Mouse (Mus musculus): ENCODE results near the gene Oasl1. TPM values are rescaled to one million over a fixed set of nuclear protein-coding genes. Genes with fewer than 3 reads are reported as not detected.

The Oasl1 gene
- total RNA-seq, 4 experiments from 2014 or later, result 1.7 to 2.4 (median 2.0) TPM

GRCm38 (mm10) chr5:114969609-114970215, 46.7 kb downstream of the Oasl1 start:
- no peak for DNase-seq

DNA sequence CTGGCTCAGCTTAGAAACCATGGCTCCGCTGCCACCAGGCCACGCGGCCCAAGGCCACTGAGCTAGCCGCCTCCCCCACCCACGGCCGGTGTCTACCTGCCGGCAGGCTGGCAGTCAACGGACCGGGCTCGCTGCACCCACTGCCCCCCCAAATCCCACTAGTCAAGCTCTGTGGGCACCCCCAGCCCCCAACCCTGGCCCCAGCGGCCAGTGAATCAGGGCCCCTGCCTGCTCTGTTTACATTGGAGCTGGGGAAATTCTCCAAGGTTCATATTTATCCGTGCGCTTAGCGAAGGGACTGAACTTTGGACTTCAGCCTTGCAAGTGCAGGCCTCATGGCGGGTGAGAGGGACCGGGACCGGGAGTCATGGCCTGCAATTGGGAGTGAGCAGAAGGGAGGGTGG, 47.8 kb downstream of the Oasl1 start, which contains the start of gene Hnf1a:
Gene Hnf1a (minus strand): TSS at position 271 of the 404 bp plus-strand sequence.
- no peak for DNase-seq

GRCm38 (mm10) chr5:114972201-114972600, 49.2 kb downstream of the Oasl1 start:
- no peak for DNase-seq

- DNase-seq, result no peak
These were observed 50.1 kb downstream of the Oasl1 start for GRCm38 (mm10) chr5:114973131-114973530.

- DNase-seq, result no peak
These were observed 53.9 kb downstream of the Oasl1 start for GRCm38 (mm10) chr5:114976935-114977334.

GRCm38 (mm10) chr5:114978473-114978872, 55.4 kb downstream of the Oasl1 start:
- no peak for DNase-seq

DNA sequence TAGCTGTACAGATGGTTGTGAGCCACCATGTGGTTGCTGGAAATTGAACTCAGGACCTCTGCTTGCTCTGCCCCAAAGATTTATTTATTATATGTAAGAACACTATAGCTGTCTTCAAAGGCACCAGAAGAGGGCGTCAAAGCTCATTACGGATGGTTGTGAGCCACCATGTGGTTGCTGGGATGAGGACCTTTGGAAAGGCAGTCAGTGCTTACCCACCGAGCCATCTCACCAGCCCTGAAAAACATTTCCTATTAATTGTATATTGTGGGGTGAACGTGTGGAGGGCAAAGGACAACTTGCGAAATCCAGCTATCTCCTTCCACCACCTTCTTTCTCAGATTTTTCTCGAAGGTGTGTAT, 55.8 kb downstream of the Oasl1 start:
- no peak for DNase-seq

DNA sequence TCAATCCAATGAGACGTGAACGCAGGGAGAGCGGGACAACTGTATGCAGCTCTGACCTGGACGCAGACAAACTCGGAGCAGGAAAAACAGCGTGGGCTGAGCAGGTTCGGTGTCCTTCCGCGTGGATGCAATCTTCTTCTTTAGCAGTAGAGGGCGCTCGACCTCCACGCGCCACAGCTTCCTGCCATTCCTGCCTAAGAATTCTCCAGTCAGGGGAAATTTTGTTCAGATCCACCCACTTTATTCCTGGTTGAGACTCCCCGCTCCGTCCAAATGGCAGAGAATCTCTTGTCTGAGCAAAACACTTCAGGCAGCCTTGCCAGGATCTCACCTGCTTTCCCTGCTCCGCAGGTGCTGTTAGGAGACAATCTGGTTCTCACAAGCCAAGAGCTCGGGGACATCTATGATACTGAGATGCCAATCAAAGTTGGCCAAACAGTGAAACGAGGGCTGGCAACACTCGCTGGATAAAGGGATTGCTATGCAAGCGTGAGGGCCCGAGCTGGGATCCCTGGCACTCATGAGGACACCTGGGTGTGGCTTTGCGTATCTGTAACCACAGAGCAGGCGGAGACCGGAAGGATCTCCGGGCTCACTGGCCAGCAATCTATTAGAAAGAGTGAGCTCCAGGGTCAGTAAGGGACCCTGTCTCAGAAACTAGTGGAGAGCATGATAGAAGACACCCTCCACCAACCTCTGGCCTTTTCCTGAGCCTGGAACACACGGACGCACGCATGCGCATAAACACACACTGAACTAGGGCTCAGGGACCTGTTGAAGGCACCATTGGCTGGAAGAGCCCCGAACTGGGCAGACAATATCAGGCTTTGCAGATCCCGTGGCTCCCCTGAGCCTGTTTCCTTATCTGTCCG, 56.4 kb downstream of the Oasl1 start:
- peak; percentile 49 for DNase-seq

DNA sequence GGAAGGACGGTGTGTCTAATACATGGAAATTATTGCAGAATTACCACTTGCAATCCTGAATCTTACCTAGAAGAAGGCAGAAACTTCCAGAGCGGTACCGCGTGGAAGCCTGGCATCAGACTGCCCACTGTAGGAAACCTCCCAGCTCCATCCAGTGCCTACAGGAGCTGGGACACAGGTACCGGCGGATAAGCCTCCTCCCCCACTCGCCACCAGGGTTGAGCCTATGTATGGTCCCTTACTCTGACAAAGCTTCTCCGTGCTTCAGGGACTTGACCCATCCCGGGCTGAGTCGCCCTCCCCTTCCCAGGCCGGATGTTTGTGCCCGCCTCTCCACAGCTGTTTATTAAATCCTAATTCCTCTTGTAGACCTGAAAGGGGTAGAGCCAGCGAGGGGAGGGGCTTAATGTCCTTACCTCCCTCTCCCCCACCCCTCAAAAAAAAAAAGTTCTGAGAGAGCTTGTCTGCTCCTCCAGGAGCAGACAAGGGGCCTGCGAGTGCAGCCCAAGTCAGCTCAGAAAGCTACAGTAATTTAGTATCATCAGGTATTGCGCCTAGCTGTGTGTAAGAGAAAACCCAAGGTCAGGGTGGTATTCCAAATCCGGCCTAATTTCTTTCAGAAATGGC, 57.2 kb downstream of the Oasl1 start:
- DNase-seq, result no peak

- no peak for DNase-seq
These were observed 59.0 kb downstream of the Oasl1 start for GRCm38 (mm10) chr5:114982001-114982400.

GRCm38 (mm10) chr5:114985074-114985473, 62.0 kb downstream of the Oasl1 start:
- no peak for DNase-seq

Other genes starting within 250 kb of the Oasl1 start
- gene Gltp, start 232.3 kb upstream of the Oasl1 start, total RNA-seq (2022), result 10 to 100 TPM; 49.4 to 67.4 (median 55.3) TPM
- 10 to 100 TPM in 2 of 4 experiments, 1 to 10 TPM in 2; 7.4 to 27.5 (median 12.3) TPM for gene Tchp, start 215.5 kb upstream of the Oasl1 start, total RNA-seq (2022)
- 10 to 100 TPM; 66.7 to 96.6 (median 86.8) TPM for gene Ankrd13a, start 148.6 kb upstream of the Oasl1 start, total RNA-seq (2022)
- 10 to 100 TPM; 32.8 to 59.9 (median 45.6) TPM for gene Git2, start 147.7 kb upstream of the Oasl1 start, total RNA-seq (2022)
- 10 to 100 TPM; 37.3 to 58.7 (median 43.6) TPM for gene 1500011B03Rik, start 99.8 kb upstream of the Oasl1 start, total RNA-seq (2022)
- gene 4930519G04Rik, start 69.6 kb upstream of the Oasl1 start, total RNA-seq (2022), result not detected
- gene Gm9936, start 64.6 kb upstream of the Oasl1 start, total RNA-seq (2022), result not detected
- 10 to 100 TPM; 12.0 to 16.8 (median 14.4) TPM for gene Oasl2, start 26.3 kb upstream of the Oasl1 start, total RNA-seq (2022)
- 10 to 100 TPM; 46.4 to 59.2 (median 54.2) TPM for gene 2210016L21Rik, start 18.9 kb downstream of the Oasl1 start, total RNA-seq (2022)
- not detected for gene Hnf1a, start 47.9 kb downstream of the Oasl1 start, total RNA-seq (2022)
- 10 to 100 TPM; 44.3 to 62.9 (median 56.7) TPM for gene Sppl3, start 87.9 kb downstream of the Oasl1 start, total RNA-seq (2022)
- gene Gm10401, start 175.1 kb downstream of the Oasl1 start, total RNA-seq (2022), result not detected
- gene Acads, start 196.1 kb downstream of the Oasl1 start, total RNA-seq (2022), result 100 to 1,000 TPM; 122 to 219 (median 173) TPM
- 10 to 100 TPM; 38.8 to 51.9 (median 45.7) TPM for gene Unc119b, start 211.7 kb downstream of the Oasl1 start, total RNA-seq (2022)
- 100 to 1,000 TPM; 207 to 274 (median 239) TPM for gene Mlec, start 234.9 kb downstream of the Oasl1 start, total RNA-seq (2022)

Data from adrenal gland, adult 8-10 months (tissue).